Mouse (Mus musculus): ENCODE data around the gene Entpd3. TPM values are rescaled to one million over a fixed set of nuclear protein-coding genes. Genes with fewer than 3 reads are reported as not detected.
A peak's percentile ranks its signal among the peaks of the same experiment; 100 is the strongest.

Gene Entpd3
- polyA plus RNA-seq (2016; fragmentation: Nextera tagmentation; extraction: Ambion mirVana): 0.05 TPM in 1 of 2 replicates, not detected in the other

- no peaks in the 10 kb centered on the region for H3K9me3 ChIP-seq (replicated peaks)
- H3K36me3 ChIP-seq: no peaks in the 10 kb centered on the region
- H3K9ac ChIP-seq: peak within 1 kb of the TSS; percentile 35; the same call in 1 of the 2 replicates
- peaks cover 60% of the 10 kb centered on the region for H3K27me3 ChIP-seq (replicated peaks)
- peak; percentile 54; the same call in 1 of the 2 replicates for ATAC-seq
- H3K4me1 ChIP-seq: peaks cover 7% of the 10 kb centered on the region
- no peak within 1 kb of the TSS for H3K27ac ChIP-seq
- H3K4me2 ChIP-seq: peak within 1 kb of the TSS; percentile 72
- peak within 1 kb of the TSS; percentile 41 for H3K4me3 ChIP-seq
- WGBS (ENCODE audit: insufficient replicate concordance): 15% methylated on average over 31 of the region's 31 CpGs
Measured at GRCm38 (mm10) chr9:120539662-120540251, at the start of gene Entpd3. Entpd3 (plus strand) TSS chr9:120539818.

DNA sequence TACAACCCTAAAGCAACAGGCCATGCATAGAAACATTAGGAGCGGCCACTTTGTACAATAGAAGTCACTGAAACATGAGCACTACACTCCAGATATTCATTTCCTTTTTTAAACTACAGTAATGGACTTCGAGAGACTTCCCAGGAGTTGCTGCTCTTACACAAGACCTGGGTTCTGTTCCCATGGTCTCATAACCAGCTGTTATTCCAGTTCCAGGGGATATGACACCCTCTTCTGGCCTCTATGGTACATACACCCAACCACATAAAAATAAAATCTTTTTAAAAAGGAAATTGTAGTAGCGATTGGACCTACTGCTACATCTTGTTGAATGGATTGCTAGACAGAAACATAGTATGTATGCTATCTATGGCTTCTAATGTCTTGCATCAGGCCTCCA is 48.1 kb upstream of the Entpd3 start:
- no peak for ATAC-seq
- H3K27me3 ChIP-seq (replicated peaks): 0 out of 2 replicates have a peak, but pooled peaks cover 7% of the 10 kb centered on the region
- H3K4me3 ChIP-seq: no peak overlapping the region
- H3K36me3 ChIP-seq: peaks cover 29% of the 10 kb centered on the region
- no peak overlapping the region for H3K27ac ChIP-seq
- no peaks in the 10 kb centered on the region for H3K9me3 ChIP-seq (replicated peaks)
- 74% methylated on average over 3 of the region's 3 CpGs for WGBS (ENCODE audit: insufficient replicate concordance)
- 0 out of 2 replicates have a peak overlapping the region, but pooled peaks have one; percentile 99 for H3K9ac ChIP-seq
- H3K4me1 ChIP-seq: peaks cover 20% of the 10 kb centered on the region
- peak overlapping the region; percentile 95 for H3K4me2 ChIP-seq

GRCm38 (mm10) chr9:120492010-120492399 is 47.6 kb upstream of the Entpd3 start, which contains the start of gene Eif1b:
Eif1b (plus strand) TSS chr9:120492232.
- peak; percentile 21; the same call in 1 of the 2 replicates for ATAC-seq
- Histone ChIP-seq H3K9ac (peak within 1 kb of the TSS; percentile 99), H3K4me1 (peaks cover 20% of the 10 kb centered on the region), H3K4me3 (peak within 1 kb of the TSS; percentile 100), H3K9me3 (replicated peaks) (no peaks in the 10 kb centered on the region), H3K27ac (peak within 1 kb of the TSS; percentile 96), H3K27me3 (replicated peaks) (0 out of 2 replicates have a peak, but pooled peaks cover 3% of the 10 kb centered on the region), H3K4me2 (peak within 1 kb of the TSS; percentile 95), H3K36me3 (peaks cover 32% of the 10 kb centered on the region)
- WGBS (ENCODE audit: insufficient replicate concordance): 8% methylated on average over 17 of the region's 19 CpGs

GRCm38 (mm10) chr9:120492400-120493351 is 46.9 kb upstream of the Entpd3 start:
- Histone ChIP-seq H3K36me3 (peaks cover 37% of the 10 kb centered on the region), H3K4me3 (peak overlapping the region; percentile 100), H3K9me3 (replicated peaks) (no peaks in the 10 kb centered on the region), H3K4me1 (peaks cover 20% of the 10 kb centered on the region), H3K9ac (peak overlapping the region; percentile 99), H3K27ac (peak overlapping the region; percentile 96), H3K27me3 (replicated peaks) (no peaks in the 10 kb centered on the region), H3K4me2 (peak overlapping the region; percentile 95)
- under 1% methylated on average over 96 of the region's 97 CpGs for WGBS (ENCODE audit: insufficient replicate concordance)
- peak; percentile 93 for ATAC-seq

DNA sequence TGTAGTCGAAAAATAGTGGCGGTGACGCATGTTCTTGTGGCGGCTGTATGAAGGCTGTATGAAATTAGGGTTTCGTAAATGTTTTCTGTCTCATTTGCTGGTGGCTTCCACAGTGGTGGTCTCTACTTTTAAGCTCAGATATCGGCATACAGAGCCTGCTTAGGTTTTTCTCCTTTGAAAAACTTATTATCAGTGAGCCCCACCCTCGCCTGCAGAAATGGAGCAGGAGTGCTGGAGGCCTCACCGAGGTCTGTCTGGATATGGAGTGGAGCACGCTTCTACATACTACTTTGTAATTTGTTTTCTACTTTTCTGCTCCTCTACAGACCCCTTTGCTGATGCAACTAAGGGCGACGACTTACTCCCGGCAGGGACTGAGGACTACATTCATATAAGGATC is 45.8 kb upstream of the Entpd3 start:
- WGBS (ENCODE audit: insufficient replicate concordance): 60% methylated on average over 12 of the region's 12 CpGs
- H3K9me3 ChIP-seq (replicated peaks): no peaks in the 10 kb centered on the region
- peaks cover 20% of the 10 kb centered on the region for H3K4me1 ChIP-seq
- no peaks in the 10 kb centered on the region for H3K27me3 ChIP-seq (replicated peaks)
- peaks cover 37% of the 10 kb centered on the region for H3K36me3 ChIP-seq
- H3K9ac ChIP-seq: peak overlapping the region; percentile 99
- no peak for ATAC-seq
- H3K4me2 ChIP-seq: peak overlapping the region; percentile 95
- peak overlapping the region; percentile 96 for H3K27ac ChIP-seq
- H3K4me3 ChIP-seq: peak overlapping the region; percentile 100

DNA sequence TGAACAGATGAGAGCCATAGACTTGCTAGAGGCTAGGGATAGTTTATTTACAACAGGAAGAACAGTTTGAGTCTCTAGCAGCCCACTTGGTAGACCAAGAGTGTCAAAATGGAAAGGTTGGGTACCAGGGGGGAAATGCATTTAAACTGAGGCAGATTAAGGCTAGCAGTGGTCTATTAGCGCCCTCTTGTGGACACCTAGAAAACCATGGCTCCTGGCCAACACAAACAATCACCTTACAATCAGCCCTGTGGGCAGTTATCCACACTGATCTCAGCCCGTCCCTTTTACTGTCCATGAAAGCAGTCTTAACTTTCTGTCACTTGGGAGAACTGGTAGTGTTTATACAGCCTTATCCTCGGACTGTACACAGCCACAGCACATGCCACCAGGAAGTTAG is 42.9 kb upstream of the Entpd3 start:
- WGBS (ENCODE audit: insufficient replicate concordance): 5% methylated on average over 3 of the region's 3 CpGs
- H3K27ac ChIP-seq: no peak overlapping the region
- no peaks in the 10 kb centered on the region for H3K27me3 ChIP-seq (replicated peaks)
- H3K4me3 ChIP-seq: no peak overlapping the region
- no peaks in the 10 kb centered on the region for H3K9me3 ChIP-seq (replicated peaks)
- H3K9ac ChIP-seq: no peak overlapping the region
- peaks cover 37% of the 10 kb centered on the region for H3K36me3 ChIP-seq
- no peak for ATAC-seq
- peaks cover 20% of the 10 kb centered on the region for H3K4me1 ChIP-seq
- H3K4me2 ChIP-seq: no peak overlapping the region

DNA sequence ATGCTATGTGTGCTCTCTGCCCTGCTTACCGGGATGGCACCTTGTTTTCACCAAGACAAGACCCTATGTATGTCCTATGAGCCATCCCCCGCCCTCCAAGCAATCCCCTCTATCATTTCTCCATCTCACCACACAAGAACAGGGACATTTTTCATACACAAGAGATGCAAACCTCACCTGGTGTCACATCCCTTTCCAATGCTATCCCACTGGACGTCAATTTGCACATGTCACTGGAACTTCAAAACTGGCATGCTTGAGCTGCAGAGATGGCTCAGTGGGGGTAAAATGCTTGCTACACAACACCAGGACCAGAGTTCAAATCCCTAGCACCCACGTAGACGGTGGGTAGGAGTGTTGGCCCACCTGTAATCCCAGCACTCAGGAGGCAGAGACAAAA is 41.6 kb upstream of the Entpd3 start:
- ATAC-seq: no peak
- H3K27me3 ChIP-seq (replicated peaks): no peaks in the 10 kb centered on the region
- 69% methylated on average over 5 of the region's 5 CpGs for WGBS (ENCODE audit: insufficient replicate concordance)
- H3K9ac ChIP-seq: no peak overlapping the region
- H3K4me2 ChIP-seq: no peak overlapping the region
- no peaks in the 10 kb centered on the region for H3K9me3 ChIP-seq (replicated peaks)
- peaks cover 14% of the 10 kb centered on the region for H3K4me1 ChIP-seq
- H3K36me3 ChIP-seq: peaks cover 37% of the 10 kb centered on the region
- no peak overlapping the region for H3K4me3 ChIP-seq
- no peak overlapping the region for H3K27ac ChIP-seq

DNA sequence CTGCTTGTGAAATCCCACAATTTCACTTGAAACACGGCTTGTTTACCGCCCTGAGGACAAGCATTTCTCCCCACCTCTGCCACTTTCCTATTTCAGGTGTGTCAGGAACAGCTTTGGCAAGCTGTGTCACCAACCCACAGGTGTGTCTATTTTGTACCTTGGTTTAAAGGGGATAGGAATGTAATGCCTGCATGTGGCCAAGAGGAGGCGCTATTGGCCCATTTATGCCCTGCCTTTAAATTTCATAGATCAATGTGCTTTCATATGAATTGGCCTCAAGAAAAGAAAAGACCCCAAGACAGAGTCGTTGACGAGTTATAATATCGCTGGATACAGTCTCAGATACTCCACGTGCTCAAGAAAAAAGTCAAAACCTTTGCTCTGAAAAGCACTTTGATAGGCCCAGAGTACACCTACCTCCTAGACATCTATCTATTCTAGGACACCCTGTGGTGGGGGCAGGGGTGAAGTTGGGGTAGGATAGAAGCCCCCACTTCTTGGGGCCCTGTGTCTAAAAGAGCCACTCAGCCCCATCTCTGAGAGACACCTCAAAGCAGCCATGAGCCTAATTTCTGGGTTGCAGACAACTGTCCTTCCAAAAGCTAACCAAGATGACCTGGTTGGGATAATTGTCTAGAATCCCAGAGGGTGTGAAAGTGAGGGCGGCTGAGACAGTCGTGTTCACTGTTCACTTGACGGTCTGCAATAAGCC is 38.3 kb upstream of the Entpd3 start:
- no peaks in the 10 kb centered on the region for H3K27me3 ChIP-seq (replicated peaks)
- H3K4me3 ChIP-seq: no peak overlapping the region
- H3K4me2 ChIP-seq: no peak overlapping the region
- no peak overlapping the region for H3K27ac ChIP-seq
- no peak overlapping the region for H3K9ac ChIP-seq
- H3K4me1 ChIP-seq: no peaks in the 10 kb centered on the region
- peaks cover 1% of the 10 kb centered on the region for H3K9me3 ChIP-seq (replicated peaks)
- H3K36me3 ChIP-seq: peaks cover 9% of the 10 kb centered on the region
- ATAC-seq: no peak
- 23% methylated on average over 10 of the region's 10 CpGs for WGBS (ENCODE audit: insufficient replicate concordance)

DNA sequence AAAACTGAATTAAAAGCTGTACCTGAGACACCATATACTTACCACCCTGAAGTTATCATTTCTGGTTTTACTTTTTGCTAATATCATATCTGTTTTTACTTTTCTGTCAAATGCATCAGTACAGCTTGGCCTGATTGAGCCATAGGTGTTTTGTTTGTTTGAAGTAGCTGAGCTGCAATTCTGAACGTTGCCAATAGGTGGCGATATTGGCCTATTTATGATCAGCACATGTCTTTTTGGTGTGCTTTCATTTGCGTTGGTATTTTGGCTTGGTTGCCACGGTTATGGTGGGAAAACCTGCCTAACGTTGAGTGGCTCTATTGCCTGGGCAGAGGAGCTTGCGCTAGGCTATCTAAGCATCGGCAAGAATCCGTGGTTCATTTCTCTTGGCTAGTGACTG is 37.6 kb upstream of the Entpd3 start:
- Histone ChIP-seq H3K27me3 (replicated peaks) (no peaks in the 10 kb centered on the region), H3K9ac (no peak overlapping the region), H3K4me1 (no peaks in the 10 kb centered on the region), H3K4me2 (peak overlapping the region; percentile 29; the same call in 1 of the 2 replicates), H3K4me3 (no peak overlapping the region), H3K9me3 (replicated peaks) (peaks cover 8% of the 10 kb centered on the region), H3K27ac (no peak overlapping the region), H3K36me3 (peaks cover 5% of the 10 kb centered on the region; the same call in 1 of the 2 replicates)
- 6% methylated on average over 8 of the region's 8 CpGs for WGBS (ENCODE audit: insufficient replicate concordance)
- no peak for ATAC-seq

DNA sequence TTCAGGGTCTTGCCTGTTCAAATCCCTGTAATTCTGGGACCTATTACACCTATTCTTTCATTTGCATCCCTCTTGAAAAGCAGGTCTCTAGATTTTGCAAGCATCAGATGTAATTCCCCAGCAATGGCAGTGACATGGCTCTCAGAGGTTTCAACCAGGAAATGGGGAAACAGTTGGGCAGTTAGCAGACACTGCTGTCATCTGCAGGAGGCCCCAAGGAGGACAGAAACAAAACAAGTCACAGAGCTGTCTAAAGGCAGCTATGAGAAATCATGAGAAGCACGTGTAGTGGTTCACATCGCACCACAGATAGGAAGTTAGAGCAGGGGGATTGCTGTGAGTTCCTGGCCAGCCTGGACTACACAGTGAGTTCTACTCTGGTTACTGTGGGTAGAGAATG is 35.2 kb upstream of the Entpd3 start:
- no peak overlapping the region for H3K4me2 ChIP-seq
- no peaks in the 10 kb centered on the region for H3K4me1 ChIP-seq
- WGBS (ENCODE audit: insufficient replicate concordance): 51% methylated on average over 2 of the region's 2 CpGs
- peaks cover 13% of the 10 kb centered on the region for H3K9me3 ChIP-seq (replicated peaks)
- no peak overlapping the region for H3K4me3 ChIP-seq
- H3K9ac ChIP-seq: no peak overlapping the region
- no peaks in the 10 kb centered on the region for H3K27me3 ChIP-seq (replicated peaks)
- H3K36me3 ChIP-seq: no peaks in the 10 kb centered on the region
- no peak overlapping the region for H3K27ac ChIP-seq
- ATAC-seq: no peak

- Histone ChIP-seq H3K27me3 (replicated peaks) (no peaks in the 10 kb centered on the region), H3K36me3 (no peaks in the 10 kb centered on the region), H3K4me1 (no peaks in the 10 kb centered on the region), H3K4me2 (no peak overlapping the region), H3K27ac (no peak overlapping the region), H3K9ac (no peak overlapping the region), H3K9me3 (replicated peaks) (peaks cover 16% of the 10 kb centered on the region), H3K4me3 (no peak overlapping the region)
- ATAC-seq: no peak
- 69% methylated on average over 3 of the region's 3 CpGs for WGBS (ENCODE audit: insufficient replicate concordance)
Measured at GRCm38 (mm10) chr9:120511781-120512180, 27.8 kb upstream of the Entpd3 start.
